In the genomic region with DNA sequence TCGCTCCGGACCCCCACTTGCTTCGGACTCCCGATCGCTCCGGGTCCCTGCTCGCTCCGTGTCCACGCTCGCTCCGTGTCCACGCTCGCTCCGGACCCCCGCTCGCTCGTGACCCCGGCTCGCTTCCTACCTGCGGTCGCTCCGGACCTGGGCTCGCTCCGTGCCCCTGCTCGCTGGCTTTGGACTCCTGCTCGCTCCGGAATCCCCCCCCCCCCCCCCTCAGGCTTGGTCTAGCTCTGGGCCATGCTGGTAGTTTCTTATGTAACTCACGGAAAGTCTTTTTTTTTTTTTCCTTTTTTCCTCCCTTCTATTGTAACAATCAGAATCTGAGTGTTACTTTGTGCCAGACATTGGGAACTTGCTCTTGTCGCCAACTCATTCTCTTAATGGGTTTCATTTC, we compare ENCODE assay signal across 8 mouse cellular contexts. TPM values are rescaled to one million over a fixed set of nuclear protein-coding genes. Genes with fewer than 3 reads are reported as not detected.
DNase-seq lines count a peak whose midpoint lies in the region; ATAC-seq and TF ChIP-seq lines count a peak whose summit lies in the region.

No protein-coding gene starts in this region.

- TF ChIP-seq CTCF in heart, adult 2 months (IDR thresholded peaks at IDR 0.05), result no peak

- no peak for TF ChIP-seq POLR2A in heart, adult 2 months (IDR thresholded peaks at IDR 0.05; ENCODE audit: insufficient read depth, low read depth, low read length)

- H3K9ac ChIP-seq in heart, adult 2 months (ENCODE audit: low read depth, low read length), result peak overlapping the region; percentile 96
- H3K9ac ChIP-seq in neural tube, embryonic 11.5 days (ENCODE audit: low read length), result no peak overlapping the region
- no peak overlapping the region for H3K9ac ChIP-seq in liver, embryonic 12.5 days

- no peaks in the 10 kb centered on the region for H3K9me3 ChIP-seq in neural tube, embryonic 11.5 days (ENCODE audit: control insufficient read depth, low read length)
- no peaks in the 10 kb centered on the region for H3K9me3 ChIP-seq in liver, embryonic 12.5 days (replicated peaks)

- peak overlapping the region; percentile 61 for H3K27ac ChIP-seq in heart, adult 2 months
- H3K27ac ChIP-seq in neural tube, embryonic 11.5 days (ENCODE audit: low read depth, low read length), result no peak overlapping the region
- no peak overlapping the region for H3K27ac ChIP-seq in liver, embryonic 12.5 days

- H3K27me3 ChIP-seq in heart, adult 2 months (ENCODE audit: control insufficient read depth, insufficient read depth, low read length), result no peaks in the 10 kb centered on the region
- H3K27me3 ChIP-seq in neural tube, embryonic 11.5 days (ENCODE audit: control insufficient read depth, insufficient read depth, low read length), result peaks cover 63% of the 10 kb centered on the region
- peaks cover 98% of the 10 kb centered on the region for H3K27me3 ChIP-seq in liver, embryonic 12.5 days (replicated peaks)

- intact Hi-C loops in heart, adult 2 months (cut with DNase I), result no loop called here
- intact Hi-C loops in heart, postnatal 10 days (cut with DNase I), result no loop called here

- peaks cover 7% of the 10 kb centered on the region for H3K4me1 ChIP-seq in heart, adult 2 months (ENCODE audit: control insufficient read depth, insufficient read depth, low read length)
- no peaks in the 10 kb centered on the region; the same call in 1 of the 2 replicates for H3K4me1 ChIP-seq in neural tube, embryonic 11.5 days (ENCODE audit: control insufficient read depth, insufficient read depth, low read length)
- no peaks in the 10 kb centered on the region for H3K4me1 ChIP-seq in liver, embryonic 12.5 days

- H3K36me3 ChIP-seq in heart, adult 2 months (ENCODE audit: control insufficient read depth, insufficient read depth, low read length), result no peaks in the 10 kb centered on the region; the same call in 1 of the 2 replicates
- no peaks in the 10 kb centered on the region for H3K36me3 ChIP-seq in neural tube, embryonic 11.5 days (ENCODE audit: control insufficient read depth, insufficient read depth, low read length)
- H3K36me3 ChIP-seq in liver, embryonic 12.5 days, result no peaks in the 10 kb centered on the region

- 23% methylated on average over 28 of the region's 29 CpGs for WGBS in heart, adult 2 months
- WGBS in neural tube, embryonic 11.5 days, result 1% methylated on average over 29 of the region's 29 CpGs
- 3% methylated on average over 29 of the region's 29 CpGs for WGBS in liver, embryonic 12.5 days (ENCODE audit: insufficient replicate concordance)

- TF ChIP-seq EP300 in heart, adult 2 months (IDR thresholded peaks at IDR 0.05; ENCODE audit: insufficient read depth, low read depth, low read length), result no peak

- peak overlapping the region; percentile 94 for H3K4me2 ChIP-seq in neural tube, embryonic 11.5 days (ENCODE audit: low read depth)
- peak overlapping the region; percentile 68 for H3K4me2 ChIP-seq in liver, embryonic 12.5 days

- ATAC-seq in neural tube, embryonic 11.5 days (ENCODE audit: insufficient read depth, low FRiP score, low TSS enrichment), result no peak
- no peak for ATAC-seq in liver, embryonic 12.5 days

- peaks cover 3% of the 10 kb centered on the region for H3K79me2 ChIP-seq in heart, adult 2 months (replicated peaks; ENCODE audit: control insufficient read depth, insufficient read depth, low read length)

- DNase-seq in heart, adult 2 months, result no peak
- DNase-seq in heart, postnatal 10 days, result no peak
- DNase-seq in neural tube, embryonic 11.5 days (ENCODE audit: low spot score), result no peak
- DNase-seq in neural tube, embryonic 10.5 days (ENCODE audit: extremely low spot score, low spot score), result no peak
- DNase-seq in embryo, embryonic 10 days (ENCODE audit: low spot score), result no peak
- no peak for DNase-seq in adrenal gland, adult 8-10 months
- no peak for DNase-seq in right cerebral cortex, adult 2 months (ENCODE audit: low spot score in 2 of 2)

- peak overlapping the region; percentile 39 for H3K4me3 ChIP-seq in heart, adult 2 months
- peak overlapping the region; percentile 46 for H3K4me3 ChIP-seq in neural tube, embryonic 11.5 days (ENCODE audit: low read depth, low read length)
- H3K4me3 ChIP-seq in liver, embryonic 12.5 days, result peak overlapping the region; percentile 48

RNA-seq across cellular contexts. Expression of a gene that starts 18.0 kb away (rescaled TPM):
- 10 to 100 TPM; 54.1 to 59.2 TPM for total RNA-seq in heart, adult 2 months (2021)
- 17.9 and 41.8 TPM in 2 replicates for polyA plus RNA-seq in heart, adult 2 months (2012; rRNA removed)
- total RNA-seq in heart, postnatal 10 days (2021), result 10 to 100 TPM; 70.4 to 70.6 TPM
- 0.74 and 0.86 TPM in 2 replicates for polyA plus RNA-seq in neural tube, embryonic 11.5 days (2014; fragmentation: Nextera tagmentation; extraction: Ambion mirVana)
- 0.83 and 0.92 TPM in 2 replicates for polyA plus RNA-seq in liver, embryonic 12.5 days (2016; fragmentation: Nextera tagmentation; extraction: Ambion mirVana)
- 10 to 100 TPM; 23.4 to 47.5 (median 37.3) TPM for total RNA-seq in adrenal gland, adult 8-10 months (2022)

RNA-seq across cellular contexts. Expression of a gene that starts 22.8 kb away (rescaled TPM):
- total RNA-seq in heart, adult 2 months (2021), result 100 to 1,000 TPM; 167 to 190 TPM
- 107 and 159 TPM in 2 replicates for polyA plus RNA-seq in heart, adult 2 months (2012; rRNA removed)
- 100 to 1,000 TPM; 161 to 177 TPM for total RNA-seq in heart, postnatal 10 days (2021)
- 7.5 and 8.3 TPM in 2 replicates for polyA plus RNA-seq in neural tube, embryonic 11.5 days (2014; fragmentation: Nextera tagmentation; extraction: Ambion mirVana)
- 1.1 and 1.4 TPM in 2 replicates for polyA plus RNA-seq in liver, embryonic 12.5 days (2016; fragmentation: Nextera tagmentation; extraction: Ambion mirVana)
- total RNA-seq in adrenal gland, adult 8-10 months (2022), result 1 to 10 TPM; 6.1 to 9.6 (median 7.4) TPM

RNA-seq across cellular contexts. Expression of a gene that starts 25.0 kb away (rescaled TPM):
- 10 to 100 TPM in 1 of 2 experiments, 1 to 10 TPM in 1; 8.4 to 11.4 TPM for total RNA-seq in heart, adult 2 months (2021)
- polyA plus RNA-seq in heart, adult 2 months (2012; rRNA removed), result 17.7 and 24.0 TPM in 2 replicates
- 10 to 100 TPM; 11.2 to 13.8 TPM for total RNA-seq in heart, postnatal 10 days (2021)
- polyA plus RNA-seq in neural tube, embryonic 11.5 days (2014; fragmentation: Nextera tagmentation; extraction: Ambion mirVana), result 28.8 and 29.9 TPM in 2 replicates
- 30.6 and 30.7 TPM in 2 replicates for polyA plus RNA-seq in liver, embryonic 12.5 days (2016; fragmentation: Nextera tagmentation; extraction: Ambion mirVana)
- total RNA-seq in adrenal gland, adult 8-10 months (2022), result 10 to 100 TPM; 21.8 to 32.6 (median 26.9) TPM

RNA-seq across cellular contexts. Expression of a gene that starts 41.3 kb away (rescaled TPM):
- not detected for total RNA-seq in heart, adult 2 months (2021)
- polyA plus RNA-seq in heart, adult 2 months (2012; rRNA removed), result 0.06 TPM in 1 of 2 replicates, not detected in the other
- total RNA-seq in heart, postnatal 10 days (2021), result under 1 TPM in 1 of 2 experiments, not detected in 1; 0.12 TPM
- 0.13 and 0.39 TPM in 2 replicates for polyA plus RNA-seq in neural tube, embryonic 11.5 days (2014; fragmentation: Nextera tagmentation; extraction: Ambion mirVana)
- polyA plus RNA-seq in liver, embryonic 12.5 days (2016; fragmentation: Nextera tagmentation; extraction: Ambion mirVana), result 0.08 and 0.19 TPM in 2 replicates
- total RNA-seq in adrenal gland, adult 8-10 months (2022), result under 1 TPM in 3 of 4 experiments, not detected in 1; 0.14 to 0.43 (median 0.35) TPM

RNA-seq across cellular contexts. Expression of a gene that starts 42.8 kb away (rescaled TPM):
- total RNA-seq in heart, adult 2 months (2021), result 1 to 10 TPM; 8.5 to 9.5 TPM
- 8.6 and 10.1 TPM in 2 replicates for polyA plus RNA-seq in heart, adult 2 months (2012; rRNA removed)
- 10 to 100 TPM; 10.9 to 11.0 TPM for total RNA-seq in heart, postnatal 10 days (2021)
- 14.8 and 17.9 TPM in 2 replicates for polyA plus RNA-seq in neural tube, embryonic 11.5 days (2014; fragmentation: Nextera tagmentation; extraction: Ambion mirVana)
- polyA plus RNA-seq in liver, embryonic 12.5 days (2016; fragmentation: Nextera tagmentation; extraction: Ambion mirVana), result 8.6 and 10.0 TPM in 2 replicates
- total RNA-seq in adrenal gland, adult 8-10 months (2022), result 10 to 100 TPM; 13.4 to 20.9 (median 18.1) TPM

Comparison
In these comparisons a context has a peak if more than half of its experiments do, and no peak if none do; other contexts are left out.
1. RNA of a gene that starts 22.8 kb away (total RNA-seq): 167 to 190 TPM in heart, adult 2 months and 161 to 177 TPM in heart, postnatal 10 days; 6.1 to 9.6 TPM in adrenal gland, adult 8-10 months; every median in the first group is over 10 times any median in the second.
2. Peak in every context shown above with its lines, with median percentiles within 50 percentile points of each other: H3K4me3 ChIP-seq.